Mouse (Mus musculus) ES-Bruce4 (cell line): ENCODE results near the gene Cct2.

ENCODE experiments used
- CTCF ChIP-seq: IDR thresholded peaks from one replicate; pipeline ENCODE4 v1.8.1; 2011; ENCODE audit warnings: low read depth, low read length
- EP300 ChIP-seq: IDR thresholded peaks from 2 replicates; pipeline ENCODE4 v1.6.1; 2011; ENCODE audit warnings: low read depth, low read length; ENCODE audit not compliant: insufficient read depth
- POLR2A ChIP-seq: IDR thresholded peaks from one replicate; pipeline ENCODE4 v1.8.1; 2011; ENCODE audit warnings: low read length; ENCODE audit not compliant: insufficient read depth

- no peak for TF ChIP-seq CTCF
- TF ChIP-seq POLR2A, result no peak
- TF ChIP-seq EP300, result no peak
Observed at GRCm38 (mm10) chr10:117009691-117010090, 53.9 kb downstream of the Cct2 start.
